Mouse (Mus musculus) mouse embryonic stem cell (cell line): ENCODE data around the gene Timm13.

Experiments
- in situ Hi-C, 2 experiments: fragments of 300-500 bp; cut with MboI; formaldehyde crosslinking; loops; 1 replicate in 1 of 2; 3 replicates in 1 of 2; pipeline ENCODE4 v1.14.3; 2019 to 2020; ENCODE audit warnings: low sequenced_read_pairs in 2 of 2, low pct_unique_long_range_greater_than_20kb in 1 of 2, mixed read lengths in 1 of 2; ENCODE audit not compliant: unreplicated experiment in 1 of 2

Timm13 gene

GRCm38 (mm10) chr10:80934136-80934985 lies 33.6 kb upstream of the Timm13 start:
- in situ Hi-C loops: no loop called here

- in situ Hi-C loops: no loop called here
Observed at GRCm38 (mm10) chr10:80933421-80933979, 32.7 kb upstream of the Timm13 start.

DNA sequence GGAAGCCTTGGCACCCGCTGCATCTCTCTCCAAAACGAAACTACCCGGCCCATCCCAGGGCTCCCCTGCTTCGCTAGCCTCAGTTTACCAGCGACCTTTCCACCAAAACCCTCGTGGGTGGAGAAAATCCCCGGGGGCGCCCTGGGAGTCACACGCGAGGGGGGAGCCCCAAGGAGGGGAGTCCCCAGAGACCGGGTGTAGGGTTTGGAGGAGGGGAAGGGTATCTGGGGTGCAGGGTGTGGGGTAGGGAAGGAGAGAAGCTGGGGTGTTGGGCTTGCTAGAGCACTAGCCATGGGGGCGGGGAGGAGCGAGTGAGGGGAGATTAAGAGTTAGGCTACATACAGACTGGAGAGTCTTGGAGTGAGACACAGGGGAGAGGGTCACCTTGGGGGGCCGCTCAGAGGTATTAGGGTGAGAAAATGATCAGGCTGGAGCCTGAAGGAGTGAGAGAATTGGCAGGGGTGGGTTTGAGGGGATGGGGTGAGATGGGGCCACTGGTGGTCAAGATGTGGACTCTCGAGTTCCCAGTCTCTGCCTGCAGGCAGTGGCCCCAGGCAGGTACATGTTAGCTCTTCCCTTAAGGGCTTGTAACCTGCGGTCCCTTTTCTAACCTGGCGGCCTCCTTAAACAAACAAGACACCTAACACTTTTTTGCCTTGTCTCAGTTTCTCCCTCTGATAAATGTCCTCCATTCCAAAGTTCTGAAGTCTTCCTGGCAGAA lies 32.1 kb upstream of the Timm13 start:
- in situ Hi-C loops: no loop called here

DNA sequence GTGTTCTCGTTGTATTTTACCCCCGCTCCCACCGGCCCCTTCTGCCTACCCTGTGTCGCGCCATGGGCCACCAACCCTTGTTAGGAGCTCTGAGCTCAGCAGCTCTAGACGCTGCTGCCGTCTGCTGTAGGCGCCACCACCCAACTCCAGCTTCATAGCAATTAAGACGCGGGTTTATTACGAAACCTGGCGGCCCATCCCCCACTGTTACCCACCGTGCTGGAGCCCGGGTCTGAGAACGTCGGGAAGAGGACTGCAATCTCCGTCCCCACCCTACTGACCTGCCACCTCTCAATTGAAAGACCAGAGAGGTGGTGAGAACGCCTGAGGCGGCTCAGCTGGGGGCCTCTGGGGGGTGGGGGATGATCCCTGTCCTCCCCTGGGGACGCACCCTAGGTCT lies 31.4 kb upstream of the Timm13 start:
- in situ Hi-C loops: no loop called here

DNA sequence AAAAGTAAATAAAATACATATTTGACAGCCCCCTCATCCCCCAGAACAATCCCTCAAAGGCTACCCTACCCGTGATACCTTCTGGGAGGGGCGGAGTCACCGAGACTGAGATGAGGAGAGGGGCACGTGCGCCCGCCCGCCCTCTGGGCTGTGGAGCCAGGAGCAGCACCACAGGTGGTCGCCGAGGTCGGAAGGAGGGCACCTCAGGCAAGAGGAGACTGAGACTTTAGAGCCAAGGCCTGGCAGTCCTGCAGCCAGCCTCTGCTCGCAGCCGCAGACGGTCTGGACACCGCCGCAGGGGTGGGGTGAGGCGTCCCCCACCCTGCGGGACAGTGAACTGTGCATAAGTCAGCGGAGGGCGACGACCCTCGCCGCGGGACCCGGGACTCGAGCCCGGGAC lies 30.9 kb upstream of the Timm13 start:
- in situ Hi-C loops: no loop called here

DNA sequence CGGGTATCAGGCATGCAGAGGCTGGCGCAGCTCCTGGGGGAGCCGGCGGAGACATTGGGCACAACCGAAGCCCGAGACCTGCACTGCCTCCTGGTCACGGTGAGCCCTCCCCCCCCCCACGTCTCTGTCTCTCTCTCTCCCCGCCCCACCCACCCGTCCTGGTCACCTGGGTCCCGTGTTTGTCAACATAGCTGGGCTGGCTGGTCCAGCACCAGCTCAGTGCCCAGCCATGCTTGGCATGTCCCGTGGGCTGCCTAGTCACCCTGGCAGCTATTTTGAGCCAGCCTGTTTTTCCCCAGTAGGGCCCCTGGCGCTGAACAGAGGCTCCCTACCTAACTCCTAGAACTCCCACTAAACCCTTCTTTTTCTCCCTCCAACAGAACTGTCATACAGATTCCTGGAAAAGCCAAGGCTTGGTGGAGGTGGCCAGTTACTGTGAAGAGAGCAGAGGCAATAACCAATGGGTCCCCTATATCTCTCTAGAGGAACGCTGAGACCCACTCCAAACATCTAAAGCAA lies 30.4 kb upstream of the Timm13 start:
- in situ Hi-C loops: no loop called here

- in situ Hi-C loops: no loop called here
Observed at GRCm38 (mm10) chr10:80930361-80931152, 29.8 kb upstream of the Timm13 start.

DNA sequence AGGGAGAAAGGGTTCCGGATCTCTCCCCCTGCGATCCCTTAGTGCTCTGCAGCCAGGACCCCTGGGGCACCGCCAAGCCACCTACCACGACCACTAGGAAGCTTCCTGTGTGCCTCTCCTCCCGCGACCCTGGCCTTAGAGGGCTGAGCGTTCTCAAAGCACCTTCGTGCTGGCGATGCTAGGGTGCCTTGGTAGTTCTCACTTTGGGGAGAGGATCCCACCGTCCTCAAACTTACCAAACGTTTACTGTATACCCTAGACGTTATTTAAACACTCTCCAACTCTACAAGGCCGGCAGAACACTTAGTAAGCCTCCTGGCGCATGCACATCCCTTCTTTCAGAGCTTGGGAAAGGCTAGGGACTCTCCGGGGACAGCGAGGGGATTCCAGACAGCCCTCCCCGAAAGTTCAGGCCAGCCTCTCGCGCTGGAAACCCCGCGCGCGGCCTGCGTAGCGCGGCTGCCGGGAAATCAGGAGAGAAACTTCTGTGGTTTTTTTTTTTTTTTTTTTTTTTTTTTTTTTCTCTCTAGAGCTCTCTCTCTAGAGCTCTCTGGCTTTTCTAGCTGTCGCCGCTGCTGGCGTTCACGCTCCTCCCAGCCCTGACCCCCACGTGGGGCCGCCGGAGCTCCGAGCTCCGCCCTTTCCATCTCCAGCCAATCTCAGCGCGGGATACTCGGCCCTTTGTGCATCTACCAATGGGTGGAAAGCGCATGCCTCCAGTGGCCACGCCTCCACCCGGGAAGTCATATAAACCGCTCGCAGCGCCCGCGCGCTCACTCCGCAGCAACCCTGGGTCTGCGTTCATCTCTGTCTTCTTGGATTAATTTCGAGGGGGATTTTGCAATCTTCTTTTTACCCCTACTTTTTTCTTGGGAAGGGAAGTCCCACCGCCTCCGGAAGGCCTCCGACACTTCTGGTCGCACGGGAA lies 28.8 kb upstream of the Timm13 start, which contains the start of gene Gadd45b:
TSS of gene Gadd45b (plus strand) at position 775 of the 928 bp plus-strand sequence.
- in situ Hi-C loops: loop anchor here (5.0 kb wide), 3 partner anchors 33 to 63 kb away; no protein-coding TSS in a partner anchor

- in situ Hi-C loops: loop anchor here (5.0 kb wide), 3 partner anchors 34 to 64 kb away; no protein-coding TSS in a partner anchor
Observed at GRCm38 (mm10) chr10:80928586-80929298, 28.0 kb upstream of the Timm13 start.

DNA sequence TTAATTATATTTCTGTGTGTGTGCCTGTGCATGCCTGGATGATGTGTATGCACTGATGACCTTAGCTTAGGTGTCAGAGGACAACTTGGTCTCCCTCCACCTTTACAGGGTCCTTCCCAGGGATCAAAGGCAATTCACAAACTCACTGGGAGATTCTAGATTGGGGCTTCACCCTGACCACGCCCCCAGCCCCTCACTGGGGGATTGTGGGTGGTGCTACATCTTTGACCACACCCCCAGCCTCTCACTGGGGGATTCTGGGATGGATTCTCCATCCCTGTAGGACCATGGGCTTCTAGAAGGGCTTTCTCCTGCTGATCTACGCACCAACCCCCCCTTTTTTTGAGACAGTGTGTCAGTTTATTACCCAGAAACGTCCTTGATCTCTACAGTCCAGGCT lies 24.7 kb upstream of the Timm13 start:
- in situ Hi-C loops: loop anchor here (5.0 kb wide), 3 partner anchors 37 to 67 kb away; no protein-coding TSS in a partner anchor

GRCm38 (mm10) chr10:80921923-80922322 lies 21.2 kb upstream of the Timm13 start:
- in situ Hi-C loops: no loop called here

GRCm38 (mm10) chr10:80917779-80918434 lies 17.1 kb upstream of the Timm13 start, which contains the start of gene Lmnb2:
Lmnb2 (minus strand) TSS chr10:80918245.
- in situ Hi-C loops: no loop called here

- in situ Hi-C loops: no loop called here
Observed at GRCm38 (mm10) chr10:80917336-80917778, 16.6 kb upstream of the Timm13 start.

GRCm38 (mm10) chr10:80915736-80916135 lies 15.0 kb upstream of the Timm13 start:
- in situ Hi-C loops: no loop called here

GRCm38 (mm10) chr10:80915260-80915659 lies 14.5 kb upstream of the Timm13 start:
- in situ Hi-C loops: no loop called here

DNA sequence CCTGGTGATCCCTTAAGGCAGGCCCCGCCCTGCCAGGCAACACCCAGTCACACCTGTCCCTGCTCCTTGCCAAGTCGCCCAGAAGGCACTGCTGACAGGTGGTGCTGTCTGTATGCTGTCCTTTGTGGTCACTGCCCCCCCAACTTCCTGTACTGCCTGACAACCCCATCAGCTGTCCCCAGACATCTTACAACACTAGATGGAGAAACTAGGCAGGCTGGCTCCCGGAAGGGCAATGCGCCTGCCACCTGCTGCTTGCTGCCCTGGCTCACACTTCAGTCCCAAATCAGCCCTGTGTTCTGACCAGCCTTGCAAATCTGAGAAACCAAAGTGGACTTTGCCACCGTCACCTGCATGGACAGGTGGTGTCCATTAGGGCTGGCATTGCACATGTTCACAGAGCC lies 13.5 kb upstream of the Timm13 start:
- in situ Hi-C loops: no loop called here
